Mouse (Mus musculus) thymus, postnatal 36 days (tissue): ENCODE measurements around the gene Zdhhc5.

Experiments used
- DNase-seq, 2 experiments: peaks; one replicate each; pipeline ENCODE4 v3.0.0; 2022; ENCODE audit warnings: mixed read lengths in 2 of 2

Gene Zdhhc5

DNA sequence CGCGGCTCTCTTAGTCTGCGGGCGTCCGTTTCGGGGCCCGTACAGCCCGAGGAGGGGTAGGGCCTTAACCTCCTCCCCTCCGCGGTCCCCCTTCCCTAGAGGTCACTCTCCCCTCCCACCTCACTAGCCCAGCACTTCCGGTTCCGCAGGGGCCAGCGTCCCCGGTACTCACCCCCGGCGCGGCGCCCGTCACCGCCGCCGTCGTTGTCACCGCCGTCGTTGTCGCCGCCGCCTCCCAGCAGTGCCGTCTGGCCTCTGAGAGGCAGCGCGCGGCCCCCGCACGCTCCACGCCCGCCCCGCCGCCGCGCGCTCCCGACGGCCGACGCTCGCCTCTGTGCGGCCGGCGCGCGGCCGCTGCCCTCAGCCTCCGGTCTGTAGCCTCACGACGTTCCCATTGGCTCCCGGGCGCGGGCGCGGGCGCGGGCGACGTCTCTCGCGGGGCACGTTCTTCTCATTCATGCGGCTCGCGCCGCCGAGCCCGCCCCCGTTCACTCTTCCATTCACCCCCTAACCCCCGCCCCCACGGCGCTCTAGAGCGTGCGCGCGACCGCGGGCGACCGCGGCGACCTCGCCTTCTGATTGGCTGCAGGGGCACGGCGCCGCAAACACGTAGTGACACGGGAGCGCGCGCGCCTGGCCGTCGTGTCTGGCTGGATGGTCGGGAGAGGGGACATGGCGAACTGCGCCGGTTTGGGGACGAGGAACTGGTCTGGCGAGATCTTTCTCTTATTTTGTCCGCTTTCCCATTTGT is at the start of gene Zdhhc5:
TSS of gene Zdhhc5 (minus strand) at position 370 of the 751 bp plus-strand sequence.
- peak; percentile 99 for DNase-seq

DNA sequence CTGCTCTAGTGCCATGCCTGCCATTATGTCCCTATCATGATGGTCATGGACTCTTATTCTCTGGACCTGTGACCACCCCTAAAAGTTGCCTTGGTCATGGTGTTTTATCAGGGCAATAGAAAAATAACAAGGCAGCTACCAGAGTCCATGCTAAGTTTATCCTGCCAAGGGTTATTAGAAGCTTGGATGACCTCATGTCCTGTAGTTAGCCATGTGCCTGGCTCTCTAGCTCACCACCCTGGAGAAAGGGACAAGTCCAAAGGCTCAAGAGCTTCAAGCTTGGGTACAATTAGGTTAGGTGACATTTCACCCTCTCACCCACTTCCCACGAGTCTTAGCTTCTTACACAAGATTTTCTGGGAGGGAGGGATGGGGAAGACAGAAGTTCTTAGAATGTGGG is 47.8 kb upstream of the Zdhhc5 start:
- no peak for DNase-seq

DNA sequence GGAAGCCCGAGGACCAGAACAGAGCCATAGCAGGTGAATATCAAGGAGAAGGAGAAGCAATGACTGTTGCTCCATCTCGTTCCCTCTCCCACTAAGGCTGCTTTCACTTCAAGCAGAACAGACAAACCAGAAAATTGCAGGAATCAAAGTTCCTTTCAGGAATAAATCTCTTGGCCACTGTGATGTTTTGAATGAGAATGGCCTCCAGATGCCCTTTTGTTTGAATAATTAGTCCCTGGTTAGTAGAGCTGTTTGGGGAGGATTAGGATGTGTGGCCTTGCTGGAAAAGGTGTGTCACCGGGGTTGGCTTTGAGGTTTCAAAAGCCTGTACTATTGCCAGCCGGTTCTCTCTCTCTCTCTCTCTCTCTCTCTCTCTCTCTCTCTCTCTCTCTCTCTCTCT is 47.3 kb upstream of the Zdhhc5 start:
- DNase-seq = no peak

DNA sequence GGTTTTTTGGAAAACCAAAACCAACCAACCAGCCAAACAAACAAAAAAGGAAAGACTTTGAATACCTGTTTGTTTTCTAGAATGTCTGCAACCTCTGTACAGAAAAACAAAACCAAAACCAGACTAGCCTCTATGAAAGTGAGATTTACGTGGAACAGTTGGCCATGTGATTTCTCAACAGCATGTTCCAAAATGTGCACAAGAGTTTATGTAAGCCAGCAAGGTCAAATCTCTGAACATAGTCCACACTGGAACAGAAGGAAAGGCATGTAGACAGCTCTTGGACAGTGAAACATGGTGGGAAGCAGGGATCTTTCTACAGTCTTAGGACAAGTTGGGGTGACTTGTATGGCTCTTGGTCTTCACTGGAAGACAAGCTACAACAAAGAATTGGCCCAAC is 46.9 kb upstream of the Zdhhc5 start:
- no peak for DNase-seq

DNA sequence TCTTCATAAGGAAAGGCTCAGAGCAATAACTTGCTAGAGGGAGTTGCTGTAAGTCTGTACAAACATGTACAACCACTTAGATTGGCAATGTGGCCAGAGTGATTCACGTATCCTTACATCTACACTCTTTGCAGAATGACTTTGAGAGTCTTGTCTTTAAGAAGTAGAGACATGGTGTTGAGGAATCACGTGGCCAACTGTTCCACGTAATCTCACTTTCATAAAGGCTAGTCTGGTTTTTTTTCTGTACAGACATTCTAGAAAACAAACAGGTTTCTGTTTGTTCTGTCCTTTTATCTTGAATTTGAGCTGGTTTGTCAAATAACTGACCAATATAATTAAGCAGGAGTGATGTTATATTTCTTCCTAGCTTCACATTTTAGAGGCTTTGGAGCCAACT is 46.3 kb upstream of the Zdhhc5 start:
- no peak for DNase-seq

DNA sequence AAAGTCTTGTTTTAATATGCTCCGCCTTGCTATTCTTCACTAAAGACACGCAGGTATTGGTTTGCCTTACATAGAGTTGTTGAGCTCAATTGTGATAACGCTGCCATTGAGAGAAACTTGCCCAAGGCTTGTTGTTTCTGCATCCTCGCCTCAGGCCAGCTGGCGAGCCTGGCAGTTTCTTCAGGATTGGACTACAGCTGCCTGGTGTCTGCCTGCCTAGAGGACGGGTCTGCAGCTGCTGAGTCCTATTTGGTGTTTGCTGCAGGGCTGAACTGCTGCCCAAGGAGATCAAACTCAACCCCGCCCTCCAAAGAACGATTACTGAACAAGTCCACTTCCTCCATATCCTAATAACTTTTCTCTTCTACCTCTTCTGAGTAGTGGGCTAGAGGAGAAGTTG is 45.8 kb upstream of the Zdhhc5 start:
- DNase-seq = no peak

DNA sequence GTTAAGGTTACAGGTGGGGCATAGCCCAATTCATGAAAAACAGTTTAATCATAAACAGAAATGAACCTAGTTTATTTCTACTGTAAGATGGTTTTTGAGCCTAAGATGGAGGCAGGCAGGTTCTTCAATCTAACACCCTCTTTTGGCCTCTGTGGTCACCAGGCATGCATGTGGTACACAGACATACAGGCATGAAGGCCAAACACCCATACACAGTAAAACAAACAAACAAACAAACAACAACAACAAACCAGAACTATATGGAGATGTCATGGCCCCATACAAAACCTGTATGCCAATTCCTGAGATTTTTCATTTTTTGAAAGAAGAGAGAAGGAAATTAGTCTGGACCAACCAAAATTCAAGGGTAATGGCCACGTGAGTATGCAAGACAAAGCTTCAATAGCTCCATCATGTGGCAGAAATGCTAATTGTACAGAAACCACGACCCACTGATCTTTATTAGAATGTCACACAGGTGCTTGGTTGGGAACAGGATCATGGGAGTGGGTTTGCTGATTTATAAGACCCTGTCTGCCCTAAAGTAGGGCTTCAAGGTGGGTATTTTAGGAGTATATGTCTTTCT is 43.7 kb upstream of the Zdhhc5 start:
- no peak for DNase-seq

DNA sequence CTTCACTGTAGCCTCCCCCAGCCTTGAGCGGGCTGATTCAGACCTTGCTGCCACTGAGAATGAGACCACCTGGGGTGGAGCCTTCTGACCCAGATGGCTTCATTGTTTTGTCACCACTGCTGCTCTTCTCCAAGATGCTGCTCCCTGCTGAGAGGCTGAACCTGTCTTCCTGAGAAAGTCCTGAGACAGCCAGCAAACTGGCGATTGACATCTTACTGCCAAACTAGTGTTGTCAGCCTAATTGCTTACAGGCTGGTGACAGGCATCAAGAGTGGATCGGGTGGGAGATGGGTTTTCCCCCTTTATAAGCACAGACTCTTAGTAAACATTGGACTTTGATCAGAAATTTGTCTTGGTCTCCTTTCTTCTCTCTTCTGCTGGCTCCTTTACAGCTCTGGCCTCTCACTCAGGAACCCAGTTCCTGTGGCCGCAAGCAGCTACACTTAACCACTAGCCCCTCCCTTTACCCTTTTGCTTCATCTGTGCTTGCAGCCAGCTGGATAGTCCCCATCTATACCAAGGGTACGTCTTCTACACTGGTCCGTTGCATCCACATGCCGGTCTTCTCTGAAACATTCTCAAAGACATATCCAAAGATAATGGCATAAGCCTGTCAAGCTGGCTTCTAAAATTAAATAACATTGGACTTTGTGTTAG is 42.2 kb upstream of the Zdhhc5 start:
- no peak for DNase-seq

DNA sequence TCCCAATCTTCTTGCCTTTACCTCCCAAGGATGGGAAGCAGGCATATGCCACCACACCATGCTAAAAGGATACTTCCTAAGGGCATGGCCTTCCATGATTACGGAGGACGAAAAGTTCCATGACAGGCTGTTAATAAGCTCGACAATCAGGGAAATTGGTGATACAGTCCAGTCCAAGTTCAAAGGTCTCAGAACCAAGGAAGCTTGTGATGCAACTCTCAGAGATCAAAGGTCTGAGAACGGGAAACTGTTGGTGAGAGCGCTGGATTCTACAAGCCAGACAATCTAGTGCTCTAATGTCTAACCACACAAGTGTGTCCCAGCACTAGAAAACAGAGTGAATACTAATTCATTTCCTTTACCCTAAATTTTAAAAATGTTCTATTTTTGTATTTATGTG is 41.3 kb upstream of the Zdhhc5 start:
- DNase-seq = no peak

DNA sequence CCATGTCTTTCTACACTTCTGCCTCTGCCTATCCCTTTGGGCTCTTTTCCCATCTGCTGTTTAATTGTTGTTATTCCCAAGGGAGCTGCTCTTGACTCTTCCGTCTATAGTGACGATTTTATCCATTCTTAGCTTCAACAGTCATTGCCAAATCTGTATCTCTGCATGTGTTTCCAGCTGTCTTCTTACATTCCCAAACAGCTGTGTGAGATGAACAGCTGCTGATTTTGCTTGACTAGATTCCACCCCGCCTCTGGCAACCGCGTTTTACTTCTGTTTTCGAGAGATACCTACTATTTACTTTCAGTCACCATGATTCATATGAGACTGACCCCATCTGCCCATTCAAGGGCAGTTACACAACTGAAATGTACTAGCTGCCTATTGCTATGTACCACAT is 35.1 kb upstream of the Zdhhc5 start:
- no peak for DNase-seq

DNA sequence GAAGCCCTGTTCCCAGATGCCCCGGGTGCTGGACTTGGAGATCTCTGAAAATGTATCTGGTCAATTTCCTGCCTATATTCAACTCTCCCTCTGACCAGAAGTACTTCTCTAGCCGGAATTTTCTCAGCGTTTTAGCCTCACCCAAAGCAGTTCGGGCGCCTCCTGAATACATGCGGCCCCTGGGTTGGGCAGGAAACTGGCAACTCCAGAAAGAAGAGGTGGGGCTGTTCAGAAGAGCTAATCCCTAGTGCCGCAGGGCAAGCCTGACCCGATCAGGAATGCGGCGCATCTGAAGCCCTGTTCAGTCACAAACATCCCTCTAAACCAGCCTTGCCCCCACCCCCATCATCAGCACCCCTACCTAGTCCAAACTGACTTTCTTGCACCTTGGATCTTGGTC is 29.1 kb upstream of the Zdhhc5 start:
- DNase-seq = no peak

DNA sequence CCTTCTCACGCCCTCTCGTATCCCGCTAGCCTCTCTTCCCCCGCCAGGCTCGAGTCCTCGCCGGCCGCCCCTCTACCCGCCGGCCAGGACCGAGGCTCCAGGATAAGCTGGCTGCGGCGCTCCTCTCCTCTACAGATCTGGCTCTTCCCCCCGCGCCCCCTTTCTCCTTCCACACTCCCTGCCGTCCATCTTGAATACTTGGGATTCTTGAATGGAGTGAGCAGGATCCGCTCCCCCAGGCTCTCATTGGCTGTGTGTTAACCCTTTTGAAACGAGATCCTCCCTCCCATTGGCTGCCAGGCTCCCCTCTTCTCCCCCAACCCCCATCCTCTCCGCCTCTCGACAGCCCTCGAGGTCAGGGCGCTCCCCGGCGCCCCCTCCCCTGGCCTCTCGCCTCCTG is 28.6 kb upstream of the Zdhhc5 start, which contains the start of gene Gm19426:
TSS of gene Gm19426 (minus strand) at position 95 of the 400 bp plus-strand sequence.
- peak in 1 of 2 experiments; percentile 30 for DNase-seq

DNA sequence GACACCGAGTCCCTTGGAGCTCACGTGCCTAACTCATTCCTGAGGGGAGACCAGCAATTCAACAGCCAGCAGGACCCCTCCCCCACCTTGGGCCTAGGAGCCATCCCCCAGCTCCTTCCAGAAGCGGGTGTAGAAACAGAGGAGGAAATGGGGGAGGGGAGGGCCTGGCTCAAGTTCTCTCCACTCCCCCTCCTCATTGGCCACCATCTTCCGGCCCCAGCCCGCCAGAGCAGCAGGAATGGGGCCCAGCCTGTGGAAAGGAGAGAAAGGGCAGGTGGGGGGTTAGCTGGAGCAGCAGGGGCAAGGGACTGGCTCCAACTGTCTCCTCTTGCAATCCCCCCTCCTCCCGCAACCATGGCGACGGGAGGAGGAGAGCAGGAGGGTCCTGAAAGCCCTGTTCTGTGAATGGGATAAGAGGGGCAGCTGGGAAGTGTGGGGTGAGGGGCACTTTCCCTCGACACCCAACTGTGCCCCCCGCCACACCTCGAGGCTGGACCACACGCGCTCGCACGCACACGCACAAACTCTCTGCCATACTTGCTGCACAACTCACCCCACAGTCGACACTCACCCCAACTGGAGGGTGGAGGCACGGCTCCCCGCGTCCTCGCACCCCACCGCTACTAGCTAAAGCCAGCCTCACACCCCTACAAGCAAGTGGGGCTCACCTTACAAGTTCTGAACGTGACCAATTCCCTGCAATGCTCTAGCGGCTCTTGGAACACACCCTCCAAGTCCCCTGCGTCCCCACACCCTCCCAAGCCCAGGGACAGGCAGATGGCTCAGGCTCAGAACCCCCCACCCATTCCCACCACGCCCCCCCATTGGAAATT is 27.7 kb upstream of the Zdhhc5 start:
- no peak for DNase-seq

DNA sequence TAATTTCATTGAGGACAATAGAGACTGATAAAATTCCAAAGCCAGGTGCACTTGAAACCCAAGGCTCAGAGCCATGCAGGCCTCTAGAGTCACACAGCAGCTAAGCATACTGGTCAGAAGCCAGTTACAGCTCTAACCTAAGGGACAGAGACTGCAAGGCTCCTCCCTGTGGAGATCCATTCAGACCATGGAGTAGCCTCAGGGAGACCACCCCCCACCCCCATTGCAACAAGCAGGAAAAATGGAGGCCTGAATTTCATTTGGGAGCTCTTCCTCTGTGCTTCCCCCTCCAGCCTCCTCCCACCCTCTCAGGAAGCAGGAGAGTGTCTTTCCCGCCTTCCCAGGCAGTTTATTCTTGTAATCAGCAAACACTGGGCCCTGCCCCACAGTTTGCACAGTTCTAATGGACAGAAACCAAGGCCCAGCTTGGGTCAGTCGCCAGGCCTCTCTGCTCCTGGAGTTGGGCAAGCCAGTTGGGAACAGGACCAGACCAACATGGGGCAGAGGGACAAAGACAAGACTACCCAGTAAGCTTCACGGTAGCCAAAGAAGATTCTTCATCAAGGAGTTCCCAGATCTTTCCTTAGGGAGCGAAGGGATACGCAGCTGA is 27.0 kb upstream of the Zdhhc5 start:
- DNase-seq = no peak

DNA sequence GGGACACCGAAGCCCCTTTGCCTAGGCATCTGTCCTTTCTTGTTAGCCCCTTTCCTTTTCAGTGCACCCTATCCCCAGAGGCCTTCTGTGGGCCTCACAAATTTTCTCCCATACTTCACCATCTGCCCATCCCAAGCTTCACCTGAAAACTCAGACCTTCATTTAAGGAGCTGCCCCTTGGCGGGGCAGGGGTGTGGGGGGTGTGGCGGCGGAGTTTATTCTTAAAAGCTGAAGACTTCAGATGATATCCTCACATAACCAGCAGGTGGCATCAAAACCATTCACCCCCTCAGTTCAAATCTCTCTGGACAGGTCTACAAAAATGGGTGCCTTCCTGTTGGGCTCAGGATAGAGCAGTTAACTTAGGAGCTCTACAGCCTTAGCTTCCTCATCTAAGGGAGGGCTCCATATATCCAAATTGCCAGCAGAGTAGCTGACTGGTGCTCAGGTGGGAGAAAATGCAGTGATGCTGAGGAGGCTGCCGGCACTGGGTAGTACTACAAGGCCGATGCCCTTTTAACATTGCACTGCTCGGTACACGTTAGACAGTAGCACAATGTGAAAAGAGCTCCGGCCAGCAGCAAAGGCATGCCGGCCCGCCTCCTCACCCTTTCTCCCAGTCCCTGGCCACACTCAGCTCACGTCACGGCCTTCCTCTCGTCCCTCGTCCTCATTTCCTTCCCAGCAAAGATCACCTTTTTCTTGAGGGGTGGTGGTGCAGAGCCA is 25.8 kb upstream of the Zdhhc5 start:
- DNase-seq = no peak

DNA sequence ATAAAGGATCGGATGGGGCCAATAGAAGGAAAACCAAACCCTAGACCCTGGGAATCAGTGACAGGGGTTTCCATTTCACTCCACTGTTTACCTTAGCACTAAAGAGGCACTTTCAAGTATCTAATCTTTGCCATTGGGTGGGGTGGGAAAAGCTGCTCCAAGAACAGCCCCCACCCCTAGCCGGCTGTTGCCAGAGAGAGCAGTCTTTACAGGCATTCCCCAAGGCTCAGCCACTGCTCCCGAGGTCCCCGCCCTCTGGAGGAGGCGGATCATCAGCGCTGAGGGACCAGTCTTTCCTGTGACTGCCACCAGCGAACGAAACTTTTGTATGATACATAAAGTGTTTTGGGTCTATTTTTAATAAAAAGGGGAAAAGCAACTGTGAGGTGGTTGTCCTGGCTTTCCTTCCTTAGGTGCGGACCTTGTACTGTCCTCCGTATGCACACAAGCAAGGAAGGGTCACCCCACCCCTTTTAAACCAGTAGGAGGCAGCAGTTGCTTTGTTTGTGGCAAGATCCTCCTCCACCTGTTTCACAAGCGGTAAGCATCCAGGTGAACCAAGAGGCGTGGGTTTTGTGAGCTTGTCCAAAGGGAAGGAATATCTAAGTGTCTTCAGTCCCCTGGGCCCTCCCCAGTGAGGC is 23.4 kb upstream of the Zdhhc5 start:
- no peak for DNase-seq

DNA sequence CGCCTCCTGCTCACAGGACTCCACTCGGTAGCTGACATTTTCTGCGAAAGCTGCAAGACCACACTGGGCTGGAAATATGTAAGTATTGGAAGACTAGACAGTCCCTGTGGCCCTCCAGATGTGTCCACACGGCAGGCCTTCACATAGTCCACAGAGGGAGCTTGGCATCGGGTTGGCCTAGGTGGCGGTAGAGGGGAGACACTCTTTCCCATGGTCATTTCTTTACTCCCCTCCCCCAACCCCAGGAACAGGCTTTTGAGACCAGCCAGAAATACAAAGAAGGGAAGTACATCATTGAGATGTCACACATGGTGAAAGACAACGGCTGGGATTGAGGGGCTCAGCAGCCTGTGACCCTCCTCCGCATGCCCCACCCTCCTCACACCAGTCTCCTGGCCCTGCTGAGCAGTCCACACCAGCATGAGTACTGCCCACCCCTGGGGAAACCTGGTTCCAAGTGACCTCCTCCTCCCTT is 22.5 kb upstream of the Zdhhc5 start:
- no peak for DNase-seq

DNA sequence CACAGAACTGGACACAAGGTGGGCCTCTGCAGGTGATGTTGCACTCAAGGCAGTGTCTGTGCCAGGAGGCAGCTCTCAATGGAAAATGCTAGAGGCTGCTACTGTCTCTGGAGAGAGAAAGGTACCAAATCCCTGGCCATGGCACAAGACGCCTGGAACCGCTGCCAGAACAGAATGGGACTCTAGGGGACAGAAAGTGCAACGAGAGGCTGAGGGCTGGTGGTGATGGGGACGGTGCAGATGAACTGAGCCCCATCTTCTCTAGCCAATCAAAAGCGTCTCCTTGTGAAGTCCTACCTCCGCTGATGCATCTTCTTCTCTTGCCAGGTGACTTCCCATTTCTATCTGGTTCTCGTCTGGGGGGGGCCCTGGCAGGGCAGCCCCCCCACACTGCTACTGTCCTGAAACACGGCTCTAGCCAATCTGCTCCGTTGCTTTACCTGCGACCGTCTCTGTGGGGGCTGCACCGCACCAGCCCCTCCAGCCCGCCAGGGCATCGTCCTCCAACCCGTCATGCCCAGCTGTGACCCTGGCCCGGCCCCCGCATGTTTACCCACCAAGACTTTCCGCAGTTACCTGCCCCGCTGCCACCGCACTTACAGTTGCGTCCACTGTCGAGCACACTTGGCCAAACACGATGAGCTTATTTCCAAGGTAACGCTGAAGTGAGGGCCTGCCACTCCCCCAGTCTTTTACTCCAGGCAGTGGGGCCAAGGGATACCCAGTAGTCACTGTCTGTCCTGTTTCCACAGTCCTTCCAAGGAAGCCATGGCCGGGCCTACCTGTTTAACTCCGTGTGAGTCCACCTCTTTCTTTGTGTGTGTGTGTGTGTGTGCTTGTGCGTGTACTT is 21.6 kb upstream of the Zdhhc5 start:
- no peak for DNase-seq

DNA sequence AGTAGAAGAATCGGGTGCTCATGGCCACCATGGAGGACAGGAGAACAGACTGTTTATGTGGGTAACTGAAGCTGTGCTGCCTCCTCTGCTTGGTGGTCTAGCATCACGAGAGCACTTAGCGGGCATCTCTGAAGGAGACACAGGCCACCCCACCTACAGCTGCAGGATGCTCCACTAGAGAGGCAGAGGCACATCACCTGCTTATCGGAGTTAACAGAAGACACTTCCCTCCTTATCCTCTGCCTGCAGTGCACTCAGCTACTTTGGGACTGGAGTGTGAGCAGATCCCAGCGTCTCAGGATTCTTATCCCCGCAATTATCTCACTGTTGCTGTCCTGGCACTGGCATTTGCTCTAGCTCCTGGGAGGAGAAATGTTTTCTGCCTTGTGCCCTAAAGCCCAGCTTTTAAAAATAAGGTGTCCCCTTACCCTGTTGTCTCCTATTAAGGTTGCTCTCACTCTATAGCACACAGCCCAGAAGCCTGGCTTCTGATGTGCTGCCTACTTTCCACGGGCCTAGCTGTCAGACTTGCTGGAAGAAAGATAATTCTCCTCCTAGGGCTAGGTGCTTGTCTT is 20.5 kb upstream of the Zdhhc5 start:
- DNase-seq = no peak

DNA sequence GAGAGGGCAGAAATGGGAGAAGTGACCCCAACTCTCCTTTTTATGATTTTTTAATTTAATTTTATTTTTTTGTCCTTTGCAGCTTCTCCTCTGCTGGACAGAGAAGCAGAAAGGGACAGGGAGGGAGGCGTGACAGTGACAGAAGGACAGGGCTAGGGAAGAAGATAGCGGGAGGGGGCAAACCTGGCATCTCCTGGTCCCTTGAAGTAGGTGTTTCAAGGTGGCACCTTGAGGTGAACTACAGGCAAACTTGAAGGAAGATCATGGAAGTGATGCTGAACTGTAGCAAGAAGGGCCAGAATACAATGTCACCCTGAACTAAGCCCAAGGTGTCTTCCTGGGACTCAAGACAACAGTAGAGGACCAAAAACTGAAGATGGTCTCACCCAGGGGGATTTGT is 19.9 kb upstream of the Zdhhc5 start:
- DNase-seq = no peak
